ENCODE assay signal across 8 mouse cellular contexts in genomic region chr9:118974148-118974547, GRCm38 (mm10). TPM values are rescaled to one million over a fixed set of nuclear protein-coding genes. Genes with fewer than 3 reads are reported as not detected.
DNase-seq lines count a peak whose midpoint lies in the region; ATAC-seq lines count a peak whose summit lies in the region.

No protein-coding gene starts in this region.

- no peak overlapping the region for H3K4me3 ChIP-seq in embryonic facial prominence, embryonic 14.5 days (ENCODE audit: low read depth, low read length)
- H3K4me3 ChIP-seq in neural tube, embryonic 14.5 days (ENCODE audit: low read depth, low read length) = no peak overlapping the region

- WGBS in embryonic facial prominence, embryonic 14.5 days = 28% methylated on average over 5 of the region's 5 CpGs
- WGBS in neural tube, embryonic 14.5 days = 29% methylated on average over 5 of the region's 5 CpGs

- ATAC-seq in embryonic facial prominence, embryonic 14.5 days (ENCODE audit: low read depth) = no peak
- ATAC-seq in neural tube, embryonic 14.5 days (ENCODE audit: low read depth) = 0 out of 2 replicates have a peak, but pooled peaks have one; percentile 33

- peak; percentile 58 to 69 for DNase-seq in heart, adult 18-20 months
- no peak for DNase-seq in heart, postnatal 4 days
- DNase-seq in adrenal gland, adult 18-20 months (ENCODE audit: low spot score in 2 of 2) = peak; percentile 42 to 47
- peak; percentile 47 for DNase-seq in embryonic facial prominence, embryonic 14.5 days (ENCODE audit: low spot score)
- DNase-seq in kidney, adult 8-10 months = peak; percentile 67 to 71
- no peak for DNase-seq in thymus, postnatal 4 days
- DNase-seq in thymus, postnatal 25 days = no peak

- peak overlapping the region; percentile 71 for H3K27ac ChIP-seq in embryonic facial prominence, embryonic 14.5 days (replicated peaks; ENCODE audit: low read depth, low read length)
- no peak overlapping the region for H3K27ac ChIP-seq in neural tube, embryonic 14.5 days (ENCODE audit: low read depth, low read length)

- H3K4me2 ChIP-seq in embryonic facial prominence, embryonic 14.5 days (ENCODE audit: low read depth, low read length) = no peak overlapping the region
- no peak overlapping the region for H3K4me2 ChIP-seq in neural tube, embryonic 14.5 days (ENCODE audit: low read depth, low read length)

- no peaks in the 10 kb centered on the region for H3K27me3 ChIP-seq in embryonic facial prominence, embryonic 14.5 days (replicated peaks; ENCODE audit: control insufficient read depth, insufficient read depth, low read length)
- no peaks in the 10 kb centered on the region for H3K27me3 ChIP-seq in neural tube, embryonic 14.5 days (ENCODE audit: control insufficient read depth, insufficient read depth, low read length)

- H3K4me1 ChIP-seq in embryonic facial prominence, embryonic 14.5 days (ENCODE audit: control insufficient read depth, insufficient read depth, low read length) = peaks cover 24% of the 10 kb centered on the region
- H3K4me1 ChIP-seq in neural tube, embryonic 14.5 days (ENCODE audit: control insufficient read depth, insufficient read depth, low read length) = peaks cover 14% of the 10 kb centered on the region; the same call in 1 of the 2 replicates

- H3K9me3 ChIP-seq in embryonic facial prominence, embryonic 14.5 days (ENCODE audit: control insufficient read depth, low read length) = no peaks in the 10 kb centered on the region
- H3K9me3 ChIP-seq in neural tube, embryonic 14.5 days (ENCODE audit: control insufficient read depth, low read length) = no peaks in the 10 kb centered on the region

- no peak overlapping the region for H3K9ac ChIP-seq in embryonic facial prominence, embryonic 14.5 days (ENCODE audit: low read depth, low read length)
- no peak overlapping the region for H3K9ac ChIP-seq in neural tube, embryonic 14.5 days (replicated peaks; ENCODE audit: low read depth, low read length)

- 0 out of 2 replicates have a peak, but pooled peaks cover 5% of the 10 kb centered on the region for H3K36me3 ChIP-seq in embryonic facial prominence, embryonic 14.5 days (ENCODE audit: control insufficient read depth, insufficient read depth, low read length)
- no peaks in the 10 kb centered on the region for H3K36me3 ChIP-seq in neural tube, embryonic 14.5 days (ENCODE audit: control insufficient read depth, insufficient read depth, low read length)

RNA-seq across cellular contexts. Expression of gene Ctdspl, which starts 47.9 kb away (rescaled TPM):
- 10 to 100 TPM; 10.6 to 12.8 TPM for total RNA-seq in heart, adult 18-20 months (2021)
- 10 to 100 TPM; 18.4 to 20.2 TPM for total RNA-seq in heart, postnatal 4 days (2021)
- 10 to 100 TPM; 28.8 to 37.7 TPM for total RNA-seq in adrenal gland, adult 18-20 months (2021)
- 17.7 and 17.8 TPM in 2 replicates for polyA plus RNA-seq in embryonic facial prominence, embryonic 14.5 days (2014; fragmentation: Nextera tagmentation; extraction: Ambion mirVana)
- 9.8 and 11.1 TPM in 2 replicates for polyA plus RNA-seq in neural tube, embryonic 14.5 days (2014; fragmentation: Nextera tagmentation; extraction: Ambion mirVana)

Comparison
In these comparisons a context has a peak if more than half of its experiments do, and no peak if none do; other contexts are left out.
1. DNase-seq: peak in heart, adult 18-20 months (2 of 2), adrenal gland, adult 18-20 months (2 of 2), embryonic facial prominence, embryonic 14.5 days (single experiment) and kidney, adult 8-10 months (2 of 2); none in heart, postnatal 4 days (single experiment), thymus, postnatal 4 days (single experiment) and thymus, postnatal 25 days (single experiment).